Mouse (Mus musculus) lung, postnatal 10 days (tissue): ENCODE measurements around the gene Ctss.
A peak's percentile ranks its signal among the peaks of the same experiment; 100 is the strongest.

Experiments used
- DNase-seq: peaks from one replicate; pipeline ENCODE4 v3.0.0; 2021

The Ctss gene

GRCm38 (mm10) chr3:95526622-95527211 is at the start of gene Ctss:
TSS of gene Ctss (plus strand) at chr3:95526786.
- no peak for DNase-seq

GRCm38 (mm10) chr3:95478966-95479365 is 47.6 kb upstream of the Ctss start:
- no peak for DNase-seq

- DNase-seq = no peak
These were observed 40.2 kb upstream of the Ctss start for GRCm38 (mm10) chr3:95486421-95486820.

- DNase-seq = no peak
These were observed 37.9 kb upstream of the Ctss start for GRCm38 (mm10) chr3:95488679-95489078.

GRCm38 (mm10) chr3:95490238-95490637 is 36.3 kb upstream of the Ctss start:
- DNase-seq = no peak

- DNase-seq = peak; percentile 68
These were observed 32.2 kb upstream of the Ctss start for GRCm38 (mm10) chr3:95494342-95494741.

- DNase-seq = no peak
These were observed 28.4 kb upstream of the Ctss start for GRCm38 (mm10) chr3:95498229-95498628.

- peak; percentile 31 for DNase-seq
These were observed 27.6 kb upstream of the Ctss start, which contains the start of gene Ctsk for GRCm38 (mm10) chr3:95499024-95499423. TSS of gene Ctsk (plus strand) at chr3:95499256.

GRCm38 (mm10) chr3:95499496-95500140 is 27.0 kb upstream of the Ctss start:
- peak; percentile 22 for DNase-seq

- DNase-seq = no peak
These were observed 24.3 kb upstream of the Ctss start for GRCm38 (mm10) chr3:95502312-95502711.

- no peak for DNase-seq
These were observed 17.2 kb upstream of the Ctss start for GRCm38 (mm10) chr3:95509348-95509747.

- DNase-seq = peak; percentile 13
These were observed 14.9 kb upstream of the Ctss start for GRCm38 (mm10) chr3:95511611-95512180.

- DNase-seq = no peak
These were observed 10.0 kb upstream of the Ctss start for GRCm38 (mm10) chr3:95516614-95517041.

- peak; percentile 81 for DNase-seq
These were observed 9.1 kb upstream of the Ctss start for GRCm38 (mm10) chr3:95517493-95517898.

GRCm38 (mm10) chr3:95518891-95519290 is 7.7 kb upstream of the Ctss start:
- DNase-seq = no peak

- DNase-seq = no peak
These were observed 7.3 kb upstream of the Ctss start for GRCm38 (mm10) chr3:95519315-95519714.

- no peak for DNase-seq
These were observed 6.5 kb upstream of the Ctss start for GRCm38 (mm10) chr3:95520100-95520499.

GRCm38 (mm10) chr3:95521168-95521567 is 5.4 kb upstream of the Ctss start:
- DNase-seq = peak; percentile 9

GRCm38 (mm10) chr3:95523662-95524061 is 2.9 kb upstream of the Ctss start:
- peak; percentile 14 for DNase-seq

GRCm38 (mm10) chr3:95524673-95525072 is 1.9 kb upstream of the Ctss start:
- DNase-seq = no peak

GRCm38 (mm10) chr3:95526111-95526510 is 475 bp upstream of the Ctss start:
- no peak for DNase-seq

GRCm38 (mm10) chr3:95529814-95530213 is 3.2 kb downstream of the Ctss start:
- no peak for DNase-seq

- DNase-seq = no peak
These were observed 4.4 kb downstream of the Ctss start for GRCm38 (mm10) chr3:95531025-95531424.

- DNase-seq = no peak
These were observed 6.8 kb downstream of the Ctss start for GRCm38 (mm10) chr3:95533364-95533763.
